Mouse (Mus musculus) cortical plate, adult 2 months (tissue): ENCODE measurements at regions not wholly inside any gene's neighbourhood (a gene's known extent, or its start where the extent isn't known, plus 50 kb on each side); places are given as distances from the start of the nearest gene placed in this dataset.

Source experiments
- H3K27ac ChIP-seq: fragments of 200-500 bp; 2 replicates; pipeline ENCODE4 v1.5.1; 2012; ENCODE audit warnings: low read length, control low read depth, inconsistent platforms; ENCODE audit not compliant: insufficient read depth
- H3K4me1 ChIP-seq: fragments of 200-500 bp; 2 replicates; pipeline ENCODE4 v1.6.1; 2011; ENCODE audit warnings: low read length; ENCODE audit not compliant: control insufficient read depth, insufficient read depth
- H3K4me3 ChIP-seq: fragments of 200-500 bp; 2 replicates; pipeline ENCODE4 v1.5.1; 2011; ENCODE audit warnings: mild to moderate bottlenecking, low read length, control low read depth; ENCODE audit not compliant: insufficient read depth
- CTCF ChIP-seq: fragments of 200-500 bp; IDR thresholded peaks from 2 replicates; pipeline ENCODE4 v1.5.1; 2011; ENCODE audit warnings: mild to moderate bottlenecking, control low read depth, low read length; ENCODE audit not compliant: insufficient read depth; ENCODE audit errors: extremely low read depth
- POLR2A ChIP-seq: fragments of 200-500 bp; IDR thresholded peaks from 2 replicates; pipeline ENCODE4 v1.6.1; 2011; ENCODE audit warnings: mild to moderate bottlenecking, low read length, control low read depth; ENCODE audit not compliant: insufficient read depth; ENCODE audit errors: extremely low read depth

DNA sequence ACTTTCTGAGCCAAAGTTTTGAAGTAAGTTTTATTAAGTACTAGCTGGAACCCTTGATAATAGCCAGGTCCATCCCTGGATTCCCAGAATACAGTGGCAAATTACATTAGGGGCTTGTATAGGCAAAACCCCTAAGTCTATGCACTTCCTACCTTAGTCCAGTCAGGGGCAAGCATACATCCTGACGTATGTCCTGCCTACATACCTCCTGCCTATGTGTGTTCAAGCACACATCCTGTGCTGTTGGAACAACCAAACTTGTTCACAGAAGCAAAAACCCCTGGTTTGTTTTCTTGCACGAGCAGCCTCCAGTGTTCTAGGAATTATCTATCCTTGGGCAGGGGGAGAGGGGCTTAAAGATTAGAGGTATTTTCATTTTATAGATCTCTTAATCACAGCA, 66.4 kb upstream of the Bmp2k start:
- no peak for TF ChIP-seq POLR2A
- no peaks in the 10 kb centered on the region for H3K4me1 ChIP-seq
- no peak overlapping the region for H3K27ac ChIP-seq
- no peak overlapping the region for H3K4me3 ChIP-seq

DNA sequence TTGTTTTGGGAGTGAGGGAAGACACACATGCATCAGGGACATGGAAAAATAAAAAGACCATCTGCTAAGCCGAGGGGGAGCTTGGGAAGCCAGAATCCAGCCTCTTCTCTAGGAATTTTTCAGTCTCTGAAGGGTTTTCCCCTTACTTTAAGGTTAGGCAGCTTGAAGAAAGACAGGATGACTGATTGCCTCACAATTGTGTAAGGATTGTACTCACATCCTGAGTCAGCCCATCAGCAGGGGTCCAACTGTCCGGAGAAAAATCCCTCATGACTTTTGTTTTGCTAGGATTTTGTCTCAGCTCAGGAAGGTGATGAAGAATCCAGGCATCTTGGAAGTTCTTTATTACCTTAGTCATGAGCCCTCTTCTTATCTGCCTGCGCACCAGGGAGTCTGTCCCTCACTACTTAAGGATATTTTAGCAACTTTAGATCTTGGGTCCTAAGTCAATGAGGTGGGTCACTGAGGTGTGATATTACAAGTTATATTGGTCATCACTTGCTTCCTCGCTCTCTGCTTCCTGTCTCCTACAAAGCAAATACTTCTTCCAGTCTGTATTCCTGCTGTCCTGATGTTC, 65.8 kb upstream of the Bmp2k start:
- H3K4me3 ChIP-seq = no peak overlapping the region
- no peak overlapping the region for H3K27ac ChIP-seq
- TF ChIP-seq POLR2A (no peak), CTCF (no peak)
- no peaks in the 10 kb centered on the region for H3K4me1 ChIP-seq

DNA sequence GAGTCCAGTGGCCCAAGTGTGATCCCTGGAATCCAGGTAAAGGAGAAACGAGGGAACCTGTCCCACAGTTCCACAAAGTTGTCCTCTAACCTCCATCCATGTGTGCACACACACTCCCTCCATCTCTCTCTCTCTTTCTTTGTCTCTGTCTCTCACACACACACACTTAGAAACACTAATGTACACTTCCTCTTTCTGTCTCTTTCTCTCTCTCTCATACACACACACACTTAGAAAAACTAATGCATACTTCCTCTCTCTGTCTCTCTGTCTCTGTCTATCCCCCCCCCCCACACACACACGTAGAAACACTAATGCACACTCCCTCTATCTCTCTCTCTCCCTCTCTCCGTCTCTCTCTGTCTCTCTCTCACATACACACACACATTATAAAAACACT, 61.2 kb upstream of the Bmp2k start:
- Histone ChIP-seq H3K27ac (no peak overlapping the region), H3K4me1 (no peaks in the 10 kb centered on the region), H3K4me3 (no peak overlapping the region)
- no peak for TF ChIP-seq POLR2A
- TF ChIP-seq CTCF = no peak

DNA sequence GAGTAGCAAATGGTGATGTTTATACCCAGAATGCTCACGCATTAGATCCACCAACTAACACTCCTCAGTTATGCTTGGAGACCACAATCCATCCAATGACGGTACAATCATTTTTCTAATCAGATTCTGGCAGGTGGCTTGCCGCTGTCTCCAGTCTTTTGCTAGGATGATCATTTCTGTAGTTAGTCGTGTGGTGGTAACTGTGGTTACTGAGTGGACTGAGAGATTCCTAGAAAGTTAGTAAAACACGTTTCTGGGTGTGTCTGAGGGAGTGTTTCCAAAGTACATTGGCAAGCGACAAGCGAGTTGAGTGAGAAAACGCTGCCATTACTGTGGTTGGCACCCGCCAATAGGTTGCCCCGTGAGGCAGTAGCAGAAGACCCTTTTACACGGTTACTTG, 58.8 kb upstream of the Bmp2k start:
- TF ChIP-seq POLR2A (no peak), CTCF (no peak)
- Histone ChIP-seq H3K4me3 (no peak overlapping the region), H3K4me1 (no peaks in the 10 kb centered on the region), H3K27ac (no peak overlapping the region)

DNA sequence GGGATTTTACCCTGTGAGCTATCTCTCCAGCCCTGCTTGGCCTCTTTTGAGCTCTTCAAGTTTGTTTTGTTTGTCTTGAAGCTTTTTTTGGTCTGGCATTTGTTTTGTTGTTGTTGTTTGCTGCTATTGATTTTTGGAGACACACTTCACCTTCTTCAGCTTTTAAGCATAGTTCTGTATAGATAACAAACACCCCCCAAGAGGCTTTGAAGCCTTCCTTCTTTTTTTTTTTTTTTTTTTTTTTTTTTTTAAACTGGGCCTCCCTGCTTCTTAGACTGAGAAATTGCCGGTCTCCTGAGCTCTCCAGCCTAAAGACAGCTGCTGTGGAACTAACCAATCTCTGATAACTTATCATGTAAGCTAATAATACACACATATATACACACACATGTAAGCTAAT, 58.2 kb upstream of the Bmp2k start:
- Histone ChIP-seq H3K4me1 (no peaks in the 10 kb centered on the region), H3K27ac (no peak overlapping the region), H3K4me3 (no peak overlapping the region)
- no peak for TF ChIP-seq POLR2A
- TF ChIP-seq CTCF = no peak

DNA sequence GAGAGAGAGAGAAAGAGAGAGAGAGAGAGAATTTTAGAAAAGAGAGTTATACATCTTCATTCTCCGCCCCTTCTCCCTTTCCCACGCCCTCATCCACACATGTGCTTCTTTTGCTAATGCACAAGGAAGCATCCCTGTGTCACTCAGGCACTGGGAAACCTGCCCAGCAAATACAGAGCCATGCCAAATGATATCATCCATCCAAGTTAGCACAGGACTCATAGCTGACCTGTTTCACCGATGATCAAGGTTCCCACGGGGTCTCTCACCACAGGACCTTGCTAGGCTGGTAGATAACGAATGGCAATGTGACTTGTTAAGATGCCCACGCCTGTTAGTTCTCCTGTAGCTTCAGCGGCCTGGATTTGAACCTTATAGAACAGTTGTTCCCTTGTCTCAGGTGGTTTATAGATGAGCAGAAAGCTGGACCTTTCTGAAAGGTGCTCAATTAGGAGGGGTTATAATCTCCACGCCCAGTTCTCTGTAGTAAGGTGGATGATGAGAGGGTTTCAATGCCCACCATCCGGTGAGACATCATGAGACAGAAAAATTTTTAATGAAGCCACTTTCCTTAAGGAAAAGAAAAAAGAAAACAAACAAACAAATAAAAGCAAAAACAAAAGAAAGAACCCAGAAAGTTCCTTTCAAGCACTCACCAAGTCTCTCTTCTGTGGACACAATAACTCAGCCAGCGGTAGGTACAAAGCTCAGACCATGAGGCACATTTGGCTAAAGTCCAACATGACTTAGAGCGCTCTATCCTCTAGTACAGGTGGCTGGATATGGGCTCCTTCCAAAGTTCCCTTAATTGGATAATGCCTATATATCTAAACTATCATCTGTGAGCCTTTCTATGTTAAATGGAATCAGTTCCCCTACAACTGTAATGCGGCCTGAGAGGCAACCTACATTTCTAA, 57.1 kb upstream of the Bmp2k start:
- no peaks in the 10 kb centered on the region for H3K4me1 ChIP-seq
- TF ChIP-seq POLR2A (no peak), CTCF (no peak)
- H3K4me3 ChIP-seq = no peak overlapping the region
- no peak overlapping the region for H3K27ac ChIP-seq

DNA sequence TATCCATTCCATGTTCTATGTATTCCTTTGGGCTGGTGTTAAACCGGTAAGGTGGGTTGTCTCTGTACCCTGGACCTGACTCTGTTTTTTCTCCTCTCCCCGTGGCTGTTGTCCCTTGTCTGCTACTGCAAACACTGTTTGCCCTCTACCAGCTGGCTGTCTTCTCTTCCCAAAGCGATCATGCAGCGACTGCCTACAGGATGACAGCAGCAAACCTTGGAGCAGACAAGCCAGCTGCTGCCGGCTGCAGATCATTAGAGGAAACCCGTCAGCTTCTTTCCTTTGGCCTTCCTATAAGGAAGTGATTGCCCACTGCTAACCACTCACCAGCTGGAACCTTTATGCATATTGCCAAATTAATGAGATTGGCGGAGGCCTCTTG, 56.4 kb upstream of the Bmp2k start:
- H3K4me3 ChIP-seq = no peak overlapping the region
- H3K4me1 ChIP-seq = no peaks in the 10 kb centered on the region
- no peak for TF ChIP-seq CTCF
- TF ChIP-seq POLR2A = no peak
- no peak overlapping the region for H3K27ac ChIP-seq

DNA sequence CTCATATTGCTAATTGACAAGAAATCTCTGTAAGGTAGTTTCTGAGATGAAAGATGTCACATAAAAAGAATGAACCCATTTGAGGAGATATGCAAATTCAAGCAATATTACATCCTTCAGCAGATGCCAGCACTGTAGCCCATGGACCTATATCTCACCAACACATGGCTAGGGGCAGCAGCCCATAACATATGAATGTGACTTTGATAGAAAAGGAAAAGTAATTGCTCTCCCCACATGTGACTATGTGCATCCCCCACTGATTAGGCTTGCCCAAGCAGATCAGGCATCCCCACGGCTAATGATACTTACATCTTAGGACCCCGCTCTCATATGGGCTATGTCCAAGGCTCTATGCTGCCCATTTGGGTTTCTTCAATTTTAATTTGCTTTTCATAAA, 56.0 kb upstream of the Bmp2k start:
- Histone ChIP-seq H3K4me3 (no peak overlapping the region), H3K4me1 (no peaks in the 10 kb centered on the region), H3K27ac (no peak overlapping the region)
- TF ChIP-seq CTCF = no peak
- no peak for TF ChIP-seq POLR2A
